Mouse (Mus musculus) forebrain, embryonic 11.5 days (tissue): ENCODE results near the gene Traf3. TPM values are rescaled to one million over a fixed set of nuclear protein-coding genes. Genes with fewer than 3 reads are reported as not detected.

Experiments used
- ATAC-seq: fragments of 200-750 bp; cut with Nextera tagmentation; replicated peaks from 2 replicates; pipeline ENCODE4 v1.8.0; 2017; ENCODE audit warnings: moderate TSS enrichment; ENCODE audit not compliant: low FRiP score
- DNase-seq: peaks from one replicate; pipeline ENCODE4 v3.0.0-alpha.2; 2017; ENCODE audit warnings: low spot score
- H3K27ac ChIP-seq: fragments of 300-500 bp; sonication (generic); 2 replicates; pipeline ENCODE4 v1.5.1; 2014; ENCODE audit warnings: low read depth, low read length
- H3K27me3 ChIP-seq: fragments of 300-500 bp; sonication (generic); 2 replicates; pipeline ENCODE4 v1.6.1; 2014; ENCODE audit warnings: mild to moderate bottlenecking, low read length, mixed read lengths; ENCODE audit not compliant: control insufficient read depth, insufficient read depth
- H3K36me3 ChIP-seq: fragments of 300-500 bp; sonication (generic); 2 replicates; pipeline ENCODE4 v1.6.1; 2014; ENCODE audit warnings: mild to moderate bottlenecking, low read length, moderate library complexity, mixed read lengths; ENCODE audit not compliant: control insufficient read depth, insufficient read depth
- H3K4me1 ChIP-seq: fragments of 300-500 bp; sonication (generic); replicated peaks from 2 replicates; pipeline ENCODE4 v1.6.1; 2014; ENCODE audit warnings: low read length, mixed read lengths; ENCODE audit not compliant: control insufficient read depth, insufficient read depth
- H3K4me2 ChIP-seq: fragments of 300-500 bp; sonication (generic); 2 replicates; pipeline ENCODE4 v1.6.1; 2014; ENCODE audit warnings: low read depth, mild to moderate bottlenecking, low read length, moderate library complexity, mixed read lengths; ENCODE audit not compliant: severe bottlenecking
- H3K4me3 ChIP-seq: fragments of 300-500 bp; sonication (generic); 2 replicates; pipeline ENCODE4 v1.5.1; 2014; ENCODE audit warnings: low read depth, low read length
- H3K9ac ChIP-seq: fragments of 300-500 bp; sonication (generic); 2 replicates; pipeline ENCODE4 v1.6.1; 2014; ENCODE audit warnings: low read length
- H3K9me3 ChIP-seq: fragments of 300-500 bp; sonication (generic); 2 replicates; pipeline ENCODE4 v1.6.1; 2016; ENCODE audit warnings: low read length, mixed read lengths; ENCODE audit not compliant: control insufficient read depth
- WGBS: fragments of 180-500 bp; shearing (Covaris S2); extraction: QIAGEN DNeasy Blood & Tissue Kit; methylation state at CpG from one replicate; pipeline ENCODE4 v1.1.7; 2014; 5-methylcytosine and 5-hydroxymethylcytosine counted together
- polyA plus RNA-seq: library from polyadenylated mRNA; unstranded; fragments of >200 nt; fragmentation: Nextera tagmentation; extraction: Ambion mirVana; gene quantifications from 2 replicates; pipeline ENCODE4 v1.2.1, GENCODE M21; 2014

Traf3 gene
- polyA plus RNA-seq, 1 experiment from 2014 or later: 22.9 TPM

- Histone ChIP-seq H3K4me3 (peak overlapping the region; percentile 31), H3K9ac (peak overlapping the region; percentile 8; the same call in 1 of the 2 replicates), H3K27me3 (peaks cover 67% of the 10 kb centered on the region), H3K9me3 (no peaks in the 10 kb centered on the region; the same call in 1 of the 2 replicates), H3K27ac (no peak overlapping the region), H3K4me2 (peak overlapping the region; percentile 54), H3K4me1 (peaks cover 16% of the 10 kb centered on the region), H3K36me3 (no peaks in the 10 kb centered on the region)
- 0 out of 2 replicates have a peak, but pooled peaks have one; percentile 31 for ATAC-seq
- under 1% methylated on average over 57 of the region's 58 CpGs for WGBS
- DNase-seq: peak; percentile 68
Measured at GRCm38 (mm10) chr12:111275150-111275841, 109.1 kb downstream of the Traf3 start.

DNA sequence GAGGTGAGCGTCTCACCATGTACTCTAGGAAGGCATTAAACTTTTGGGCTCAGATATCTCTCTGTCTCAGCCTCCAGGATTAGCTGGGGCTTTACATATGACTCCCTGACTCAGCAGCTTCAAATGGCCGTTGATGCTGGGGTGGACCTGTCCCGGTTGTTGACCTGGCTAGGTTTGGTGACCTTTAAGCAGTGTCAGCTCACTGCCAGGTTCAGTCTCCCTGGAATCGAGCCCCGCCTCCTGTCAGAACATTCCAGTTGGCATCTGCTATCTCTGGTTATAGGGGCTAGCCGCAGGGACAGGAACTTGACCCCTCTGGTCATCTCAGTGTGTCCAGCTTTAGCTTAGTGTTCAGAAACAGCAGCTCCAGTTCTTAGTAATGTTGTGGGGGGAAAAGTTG lies 110.2 kb downstream of the Traf3 start:
- Histone ChIP-seq H3K4me2 (no peak overlapping the region), H3K27me3 (peaks cover 56% of the 10 kb centered on the region), H3K4me3 (no peak overlapping the region), H3K36me3 (no peaks in the 10 kb centered on the region), H3K27ac (no peak overlapping the region), H3K9me3 (no peaks in the 10 kb centered on the region; the same call in 1 of the 2 replicates), H3K4me1 (peaks cover 16% of the 10 kb centered on the region), H3K9ac (no peak overlapping the region)
- ATAC-seq (no peak), DNase-seq (no peak)
- WGBS: 54% methylated on average over 6 of the region's 6 CpGs

DNA sequence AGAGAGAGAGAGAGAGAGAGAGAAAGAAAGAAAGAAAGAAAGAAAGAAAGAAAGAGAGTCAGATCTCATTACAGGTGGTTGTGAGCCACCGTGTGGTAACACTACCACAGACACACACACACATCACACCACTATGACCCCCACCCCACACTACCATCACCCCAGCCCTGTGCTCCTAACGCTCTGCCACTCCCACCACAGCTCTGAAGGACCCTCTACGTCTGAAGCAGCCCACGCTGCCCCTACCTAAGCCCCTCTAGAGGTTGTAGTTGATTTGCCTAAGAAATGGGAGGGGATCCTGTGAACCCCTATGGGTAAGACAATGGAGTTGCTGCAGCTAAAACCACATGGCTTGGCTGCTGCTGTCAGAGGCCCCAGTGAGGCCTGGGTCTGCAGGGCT lies 117.4 kb downstream of the Traf3 start:
- no peaks in the 10 kb centered on the region for H3K36me3 ChIP-seq
- peaks cover 4% of the 10 kb centered on the region; the same call in 1 of the 2 replicates for H3K4me1 ChIP-seq
- no peak overlapping the region for H3K9ac ChIP-seq
- WGBS: 61% methylated on average over 4 of the region's 4 CpGs
- H3K4me3 ChIP-seq: no peak overlapping the region
- ATAC-seq (no peak), DNase-seq (no peak)
- no peaks in the 10 kb centered on the region for H3K27me3 ChIP-seq
- H3K4me2 ChIP-seq: no peak overlapping the region
- H3K9me3 ChIP-seq: no peaks in the 10 kb centered on the region
- no peak overlapping the region for H3K27ac ChIP-seq

- H3K4me2 ChIP-seq: peak overlapping the region; percentile 37
- WGBS: 21% methylated on average over 10 of the region's 10 CpGs
- peaks cover 4% of the 10 kb centered on the region; the same call in 1 of the 2 replicates for H3K4me1 ChIP-seq
- no peaks in the 10 kb centered on the region for H3K9me3 ChIP-seq
- H3K36me3 ChIP-seq: no peaks in the 10 kb centered on the region
- no peak overlapping the region for H3K27ac ChIP-seq
- H3K27me3 ChIP-seq: no peaks in the 10 kb centered on the region
- DNase-seq (no peak), ATAC-seq (0 out of 2 replicates have a peak, but pooled peaks have one; percentile 7)
- H3K4me3 ChIP-seq: no peak overlapping the region; the same call in 1 of the 2 replicates
- H3K9ac ChIP-seq: peak overlapping the region; percentile 23
Measured at GRCm38 (mm10) chr12:111284532-111284931, 118.4 kb downstream of the Traf3 start.

GRCm38 (mm10) chr12:111293025-111293424 lies 126.9 kb downstream of the Traf3 start:
- Histone ChIP-seq H3K27me3 (no peaks in the 10 kb centered on the region), H3K4me1 (no peaks in the 10 kb centered on the region), H3K9ac (no peak overlapping the region), H3K4me2 (no peak overlapping the region), H3K4me3 (no peak overlapping the region), H3K27ac (no peak overlapping the region), H3K9me3 (no peaks in the 10 kb centered on the region), H3K36me3 (peaks cover 10% of the 10 kb centered on the region)
- no peak for DNase-seq
- ATAC-seq: no peak
- WGBS: 96% methylated on average over 12 of the region's 12 CpGs

- H3K9me3 ChIP-seq: no peaks in the 10 kb centered on the region
- H3K27me3 ChIP-seq: no peaks in the 10 kb centered on the region
- peaks cover 18% of the 10 kb centered on the region; the same call in 1 of the 2 replicates for H3K36me3 ChIP-seq
- H3K4me1 ChIP-seq: no peaks in the 10 kb centered on the region
- ATAC-seq (no peak), DNase-seq (no peak)
- H3K9ac ChIP-seq: no peak overlapping the region
- no peak overlapping the region for H3K27ac ChIP-seq
- 95% methylated on average over 27 of the region's 27 CpGs for WGBS
- H3K4me2 ChIP-seq: no peak overlapping the region
- no peak overlapping the region for H3K4me3 ChIP-seq
Measured at GRCm38 (mm10) chr12:111301322-111302017, 135.3 kb downstream of the Traf3 start.

GRCm38 (mm10) chr12:111302018-111302345 lies 135.8 kb downstream of the Traf3 start:
- no peak overlapping the region for H3K9ac ChIP-seq
- no peak overlapping the region for H3K4me2 ChIP-seq
- H3K4me1 ChIP-seq: no peaks in the 10 kb centered on the region
- 96% methylated on average over 14 of the region's 14 CpGs for WGBS
- H3K4me3 ChIP-seq: no peak overlapping the region
- no peaks in the 10 kb centered on the region for H3K9me3 ChIP-seq
- no peaks in the 10 kb centered on the region for H3K27me3 ChIP-seq
- DNase-seq (no peak), ATAC-seq (no peak)
- H3K36me3 ChIP-seq: peaks cover 18% of the 10 kb centered on the region; the same call in 1 of the 2 replicates
- H3K27ac ChIP-seq: no peak overlapping the region

DNA sequence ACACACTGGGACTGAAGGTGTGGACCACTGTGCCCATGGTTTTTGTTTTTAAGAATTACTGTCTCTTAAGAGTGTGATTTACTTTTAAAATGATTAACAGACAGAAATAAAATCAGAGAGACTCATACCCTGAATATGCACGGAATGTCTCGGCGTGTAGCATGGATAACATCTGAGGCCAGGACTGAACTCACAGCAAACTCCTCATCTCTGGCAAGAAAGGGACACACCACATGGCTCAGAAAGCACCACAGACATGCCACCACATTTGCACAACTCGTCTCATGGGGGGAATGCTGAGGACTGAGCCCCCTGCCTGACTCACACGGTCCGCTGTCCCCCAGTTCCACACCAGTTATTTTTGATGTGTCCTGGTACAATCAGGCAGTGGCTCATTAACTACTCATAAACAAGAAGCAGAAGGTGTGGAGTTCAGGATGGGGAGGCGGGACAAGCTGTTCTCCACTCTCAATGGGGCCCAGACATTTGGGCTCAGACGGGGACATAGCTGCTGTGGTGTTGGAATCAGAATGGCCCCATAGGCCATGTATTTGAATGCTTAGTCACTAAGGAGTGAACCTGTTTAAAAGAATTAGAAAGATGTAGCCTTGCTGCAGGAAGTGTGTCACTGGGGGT lies 137.7 kb downstream of the Traf3 start:
- no peak overlapping the region for H3K9ac ChIP-seq
- H3K4me2 ChIP-seq: no peak overlapping the region

More for the DNA sequence above, 137.7 kb downstream of the Traf3 start:
- Histone ChIP-seq H3K4me1 (no peaks in the 10 kb centered on the region), H3K4me3 (no peak overlapping the region), H3K27ac (no peak overlapping the region), H3K9me3 (no peaks in the 10 kb centered on the region), H3K27me3 (no peaks in the 10 kb centered on the region), H3K36me3 (peaks cover 16% of the 10 kb centered on the region; the same call in 1 of the 2 replicates)
- ATAC-seq: no peak
- WGBS: 94% methylated on average over 8 of the region's 8 CpGs
- DNase-seq: no peak
